In genomic region chr10:118049330-118049729, GRCm38 (mm10) we compare ENCODE assay signal across 10 mouse cellular contexts.
A peak's percentile ranks its signal among the peaks of the same experiment; 100 is the strongest.
DNase-seq lines count a peak whose midpoint lies in the region; ATAC-seq and TF ChIP-seq lines count a peak whose summit lies in the region.
"Had no signal": no experiment of that assay in that cellular context is flagged by ENCODE, and none has a peak within 500 bp of the region (broad histone marks: within the 10 kb centered on the region; RNA-seq: fewer than 3 reads in every experiment).

No protein-coding gene starts in this region.

- no peaks in the 10 kb centered on the region for H3K36me3 ChIP-seq in kidney, adult 2 months (ENCODE audit: control insufficient read depth, insufficient read depth, low read length)
- no peaks in the 10 kb centered on the region for H3K36me3 ChIP-seq in kidney, embryonic 16.5 days (ENCODE audit: insufficient read depth, low read length)
- H3K36me3 ChIP-seq in MEL (ENCODE audit: control insufficient read depth in 1 of 2, insufficient read depth in 2 of 2, low read length in 2 of 2) = peaks cover 0 to 17% of the 10 kb centered on the region in 2 experiments; a peak in 2 of 4 replicates
- H3K36me3 ChIP-seq in heart, embryonic 12.5 days = no peaks in the 10 kb centered on the region
- no peaks in the 10 kb centered on the region for H3K36me3 ChIP-seq in lung, embryonic 16.5 days (ENCODE audit: control insufficient read depth, insufficient read depth, low read length)
- H3K36me3 ChIP-seq: embryonic facial prominence, embryonic 15.5 days; lung, embryonic 15.5 days had no signal

- H3K4me1 ChIP-seq in kidney, adult 2 months (ENCODE audit: control insufficient read depth, insufficient read depth, low read length) = no peaks in the 10 kb centered on the region
- no peaks in the 10 kb centered on the region for H3K4me1 ChIP-seq in kidney, embryonic 16.5 days (ENCODE audit: insufficient read depth, low read length)
- peaks cover 3 to 25% of the 10 kb centered on the region in 2 experiments; a peak in 2 of 4 replicates for H3K4me1 ChIP-seq in MEL (ENCODE audit: control insufficient read depth in 1 of 2, insufficient read depth in 2 of 2, low read length in 2 of 2)
- H3K4me1 ChIP-seq in heart, embryonic 12.5 days (replicated peaks) = no peaks in the 10 kb centered on the region
- no peaks in the 10 kb centered on the region for H3K4me1 ChIP-seq in lung, embryonic 16.5 days (replicated peaks; ENCODE audit: control insufficient read depth, insufficient read depth, low read length)

- no peak for TF ChIP-seq EP300 in MEL (IDR thresholded peaks at IDR 0.05; ENCODE audit: low read depth in 1 of 2, low read length in 2 of 2)

- no peak for TF ChIP-seq CTCF in kidney, adult 2 months (conservative IDR thresholded peaks at IDR 0.05; ENCODE audit: insufficient read depth, insufficient read length, low read depth, low read length)
- TF ChIP-seq CTCF in MEL (IDR thresholded peaks at IDR 0.05 in 2 of 3, conservative IDR thresholded peaks at IDR 0.05 in 1 of 3; ENCODE audit: control insufficient read depth in 1 of 3, insufficient read depth in 1 of 3, low read depth in 2 of 3, low read length in 3 of 3, poor library complexity in 1 of 3, severe bottlenecking in 1 of 3) = no peak

- no peak overlapping the region for H3K9ac ChIP-seq in kidney, embryonic 16.5 days (replicated peaks; ENCODE audit: low read length)
- H3K9ac ChIP-seq in MEL (ENCODE audit: control insufficient read depth, low read depth, low read length, poor library complexity, severe bottlenecking) = no peak overlapping the region
- no peak overlapping the region for H3K9ac ChIP-seq in heart, embryonic 12.5 days
- no peak overlapping the region for H3K9ac ChIP-seq in lung, embryonic 16.5 days (ENCODE audit: low read length)
- H3K9ac ChIP-seq: embryonic facial prominence, embryonic 15.5 days; lung, embryonic 15.5 days had no signal

- WGBS in kidney, adult 2 months = 37% methylated on average over 10 of the region's 10 CpGs
- 86% methylated on average over 10 of the region's 10 CpGs for WGBS in kidney, embryonic 16.5 days
- WGBS in heart, embryonic 12.5 days = 71% methylated on average over 10 of the region's 10 CpGs
- WGBS in lung, embryonic 16.5 days = 55% methylated on average over 10 of the region's 10 CpGs

- 0 out of 2 replicates have a peak overlapping the region, but pooled peaks have one; percentile 11 for H3K4me3 ChIP-seq in kidney, adult 2 months (ENCODE audit: insufficient read depth, low read depth, low read length)
- H3K4me3 ChIP-seq in kidney, embryonic 16.5 days (ENCODE audit: low read length) = no peak overlapping the region
- no peak overlapping the region for H3K4me3 ChIP-seq in MEL (ENCODE audit: control insufficient read depth in 1 of 2, insufficient read depth in 1 of 2, low read depth in 2 of 2, low read length in 2 of 2)
- H3K4me3 ChIP-seq in heart, embryonic 12.5 days = no peak overlapping the region
- no peak overlapping the region for H3K4me3 ChIP-seq in lung, embryonic 16.5 days (ENCODE audit: low read length)
- H3K4me3 ChIP-seq: embryonic facial prominence, embryonic 15.5 days; lung, embryonic 15.5 days had no signal

- no peak overlapping the region for H3K4me2 ChIP-seq in kidney, embryonic 16.5 days (replicated peaks; ENCODE audit: low read depth, low read length)
- H3K4me2 ChIP-seq in heart, embryonic 12.5 days = no peak overlapping the region
- H3K4me2 ChIP-seq in lung, embryonic 16.5 days (ENCODE audit: low read depth, low read length) = no peak overlapping the region
- H3K4me2 ChIP-seq: embryonic facial prominence, embryonic 15.5 days; lung, embryonic 15.5 days had no signal

- H3K79me2 ChIP-seq in MEL (ENCODE audit: control insufficient read depth, insufficient read depth, low read length, poor library complexity) = no peaks in the 10 kb centered on the region

- DNase-seq in kidney, adult 2 months = peak; percentile 96
- no peak for DNase-seq in MEL (ENCODE audit: low read depth, low spot score)
- peak; percentile 46 for DNase-seq in cerebellum, adult 11 months

- H3K27me3 ChIP-seq in kidney, adult 2 months (replicated peaks; ENCODE audit: control insufficient read depth, insufficient read depth, low read length) = no peaks in the 10 kb centered on the region
- H3K27me3 ChIP-seq in kidney, embryonic 16.5 days (ENCODE audit: insufficient read depth, low read length) = no peaks in the 10 kb centered on the region
- no peaks in the 10 kb centered on the region for H3K27me3 ChIP-seq in MEL (ENCODE audit: control insufficient read depth in 1 of 2, insufficient read depth in 2 of 2, low read length in 2 of 2)
- no peaks in the 10 kb centered on the region for H3K27me3 ChIP-seq in heart, embryonic 12.5 days (replicated peaks)
- H3K27me3 ChIP-seq in lung, embryonic 16.5 days (ENCODE audit: control insufficient read depth, insufficient read depth, low read depth, low read length) = no peaks in the 10 kb centered on the region
- H3K27me3 ChIP-seq: embryonic facial prominence, embryonic 15.5 days; lung, embryonic 15.5 days had no signal

- no peak for ATAC-seq in kidney, embryonic 16.5 days (ENCODE audit: low FRiP score, low TSS enrichment)
- ATAC-seq in heart, embryonic 12.5 days (ENCODE audit: insufficient number of reproducible peaks, low FRiP score) = peak; percentile 55; the same call in 1 of the 2 replicates
- peak; percentile 74 for ATAC-seq in lung, embryonic 16.5 days (ENCODE audit: low read depth)
- no peak for ATAC-seq in CD4-positive, CD25-positive, alpha-beta regulatory T cell, adult 4 months
- no peak for ATAC-seq in activated CD4-positive, CD25-positive, alpha-beta regulatory T cell, adult 4 months

- H3K9me3 ChIP-seq in kidney, embryonic 16.5 days (ENCODE audit: low read length) = no peaks in the 10 kb centered on the region; the same call in 1 of the 2 replicates
- no peaks in the 10 kb centered on the region for H3K9me3 ChIP-seq in MEL (replicated peaks; ENCODE audit: insufficient read depth, low read length)
- peaks cover 3% of the 10 kb centered on the region; the same call in 1 of the 2 replicates for H3K9me3 ChIP-seq in heart, embryonic 12.5 days (replicated peaks)
- H3K9me3 ChIP-seq in lung, embryonic 16.5 days (ENCODE audit: control insufficient read depth, low read length) = no peaks in the 10 kb centered on the region
- H3K9me3 ChIP-seq: embryonic facial prominence, embryonic 15.5 days; lung, embryonic 15.5 days had no signal

- TF ChIP-seq POLR2A in kidney, adult 2 months (IDR thresholded peaks at IDR 0.05; ENCODE audit: low read depth, low read length) = no peak
- TF ChIP-seq POLR2A in MEL (IDR thresholded peaks at IDR 0.05; ENCODE audit: control insufficient read depth in 1 of 2, insufficient read depth in 1 of 2, low read depth in 1 of 2, low read length in 2 of 2, poor library complexity in 1 of 2) = no peak

- H3K27ac ChIP-seq in kidney, adult 2 months (ENCODE audit: insufficient read depth, low read depth, low read length) = peak overlapping the region; percentile 81
- no peak overlapping the region for H3K27ac ChIP-seq in kidney, embryonic 16.5 days (ENCODE audit: low read length)
- H3K27ac ChIP-seq in MEL (ENCODE audit: control insufficient read depth, low read depth, low read length) = peak overlapping the region; percentile 97; the same call in 1 of the 2 replicates
- H3K27ac ChIP-seq in heart, embryonic 12.5 days (ENCODE audit: poor library complexity, severe bottlenecking) = no peak overlapping the region
- H3K27ac ChIP-seq in lung, embryonic 16.5 days (ENCODE audit: low read length) = no peak overlapping the region; the same call in 1 of the 2 replicates
- H3K27ac ChIP-seq: embryonic facial prominence, embryonic 15.5 days; lung, embryonic 15.5 days had no signal

- TF ChIP-seq RAD21 in MEL (IDR thresholded peaks at IDR 0.05; ENCODE audit: low read depth, low read length) = no peak

TF ChIP-seq in MEL, 35 proteins besides CTCF, POLR2A, EP300 and RAD21:
- no peak for TF ChIP-seq NRF1 (IDR thresholded peaks at IDR 0.05; ENCODE audit: insufficient read depth, low read depth, low read length, poor library complexity, severe bottlenecking)
- TF ChIP-seq POLR2AphosphoS5 (IDR thresholded peaks at IDR 0.05; ENCODE audit: borderline replicate concordance, low read depth, low read length) = no peak
- TF ChIP-seq USF1 (IDR thresholded peaks at IDR 0.05; ENCODE audit: low read depth, low read length) = no peak
- no peak for TF ChIP-seq POLR2AphosphoS2 (IDR thresholded peaks at IDR 0.05; ENCODE audit: low read length)
- no peak for TF ChIP-seq NELFE (IDR thresholded peaks at IDR 0.05; ENCODE audit: low read depth, low read length)
- TF ChIP-seq MYB (IDR thresholded peaks at IDR 0.05; ENCODE audit: low read depth, low read length) = no peak

Comparison
In these comparisons a context has a peak if more than half of its experiments do, and no peak if none do; other contexts are left out.
1. H3K27ac ChIP-seq: peak in kidney, adult 2 months (single experiment) and MEL (single experiment); none in kidney, embryonic 16.5 days (single experiment), heart, embryonic 12.5 days (single experiment) and lung, embryonic 16.5 days (single experiment).
2. ATAC-seq: peak in heart, embryonic 12.5 days (single experiment) and lung, embryonic 16.5 days (single experiment); none in kidney, embryonic 16.5 days (single experiment), CD4-positive, CD25-positive, alpha-beta regulatory T cell, adult 4 months (single experiment) and activated CD4-positive, CD25-positive, alpha-beta regulatory T cell, adult 4 months (single experiment).